Mouse (Mus musculus) right cerebral cortex, adult 18-20 months (tissue): ENCODE results near the gene Lbx1.

Experiments used
- DNase-seq: peaks from one replicate; pipeline ENCODE4 v3.0.0; 2022; ENCODE audit warnings: mixed read lengths

Lbx1 gene

DNA sequence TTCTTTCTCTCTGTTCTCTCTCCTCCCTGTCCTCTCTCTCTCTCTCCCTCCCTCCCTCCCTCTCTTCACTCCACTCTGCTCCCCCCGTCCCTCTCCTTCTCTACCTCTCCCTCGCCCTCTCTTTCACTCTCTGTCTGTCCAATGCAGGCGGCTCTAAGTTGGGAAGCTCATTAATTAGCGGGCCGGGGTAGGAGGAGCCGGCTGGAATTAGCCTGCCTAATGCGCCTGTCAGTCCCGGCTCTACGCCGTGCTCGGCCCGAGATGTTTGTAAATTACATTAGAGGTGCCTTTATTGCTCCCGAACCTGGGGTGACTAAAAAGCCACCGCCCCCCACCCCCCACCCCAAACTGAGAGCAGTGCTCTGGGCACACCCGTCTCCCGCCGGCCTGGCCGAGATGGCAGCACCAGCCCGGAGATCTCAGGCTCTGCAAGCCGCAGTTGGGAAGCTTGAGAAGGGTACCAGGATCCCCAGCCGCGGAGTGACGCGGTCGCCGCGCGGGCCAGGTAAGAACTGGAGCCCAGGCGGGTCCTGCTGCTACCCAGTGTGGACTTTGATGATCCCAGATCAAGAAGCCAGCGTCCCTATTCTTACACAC, at the start of gene Lbx1:
Lbx1 (minus strand) TSS at position 47 of the 597 bp plus-strand sequence.
- DNase-seq: no peak

GRCm38 (mm10) chr19:45283302-45283701, 47.7 kb upstream of the Lbx1 start:
- peak; percentile 73 for DNase-seq

DNA sequence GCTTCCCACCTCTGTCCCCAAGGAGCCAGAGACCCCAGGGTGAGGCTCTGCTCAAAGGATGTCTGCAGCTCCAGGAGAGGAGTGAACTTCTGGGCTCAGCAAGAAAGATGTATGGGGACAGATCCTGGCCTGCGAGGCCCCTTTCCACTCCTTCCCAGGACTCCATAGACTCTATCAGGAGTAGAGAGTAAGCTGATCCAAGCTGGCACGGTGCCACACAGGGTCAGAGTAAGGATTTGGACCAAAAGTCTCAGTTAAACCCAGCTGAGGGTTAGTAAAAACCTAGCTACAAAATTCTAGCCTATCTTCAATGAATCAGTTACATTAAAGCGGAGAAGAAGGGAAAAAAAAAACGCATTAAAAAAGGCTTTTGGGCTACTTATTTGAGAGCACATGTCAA, 40.6 kb upstream of the Lbx1 start:
- no peak for DNase-seq

DNA sequence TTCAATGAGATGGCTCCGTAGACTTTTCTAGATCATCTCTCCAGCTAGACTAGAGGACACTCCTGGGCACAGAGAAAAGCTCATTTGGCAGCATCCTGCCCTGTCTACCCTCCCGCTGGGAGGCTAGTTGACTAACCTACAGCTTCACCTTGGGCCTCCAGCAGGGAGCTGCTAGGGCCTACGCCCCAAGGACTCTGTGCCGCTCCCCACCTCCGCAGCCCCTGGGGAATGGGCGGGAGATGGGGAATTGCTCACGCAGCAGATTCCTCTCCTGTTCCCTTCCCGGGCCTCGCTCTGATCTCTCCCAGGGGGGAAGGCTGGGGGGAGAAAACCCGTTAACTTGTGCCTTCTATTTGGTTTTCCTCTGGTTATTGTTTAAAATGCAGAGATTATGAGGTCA, 36.4 kb upstream of the Lbx1 start:
- DNase-seq: no peak

- DNase-seq: no peak
Measured at GRCm38 (mm10) chr19:45262995-45263394, 27.4 kb upstream of the Lbx1 start.

GRCm38 (mm10) chr19:45257414-45258326, 22.1 kb upstream of the Lbx1 start:
- no peak for DNase-seq

- DNase-seq: no peak
Measured at GRCm38 (mm10) chr19:45254806-45255205, 19.2 kb upstream of the Lbx1 start.

GRCm38 (mm10) chr19:45252436-45252835, 16.8 kb upstream of the Lbx1 start:
- no peak for DNase-seq

DNA sequence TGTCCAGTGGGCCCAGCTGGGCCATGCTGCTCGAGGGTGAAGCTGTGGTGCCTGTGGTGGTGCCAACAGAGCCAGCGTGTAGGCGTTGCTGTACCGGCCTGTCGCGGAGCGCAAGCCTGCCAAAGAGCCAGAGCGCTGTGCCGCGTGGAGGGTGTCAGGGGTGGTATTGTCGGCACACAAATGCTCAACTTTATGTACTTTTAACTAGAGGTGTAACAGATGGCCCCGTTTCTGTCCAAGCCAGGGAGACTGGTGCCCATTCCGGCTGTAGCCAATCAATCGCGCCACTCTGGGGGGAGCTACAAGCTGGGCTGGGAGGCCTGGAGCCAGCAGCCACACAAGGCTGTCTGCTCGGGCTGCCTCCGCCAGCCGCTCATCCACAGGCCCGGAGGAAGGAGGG, 13.1 kb upstream of the Lbx1 start:
- no peak for DNase-seq

GRCm38 (mm10) chr19:45243918-45244700, 8.5 kb upstream of the Lbx1 start:
- DNase-seq: no peak

DNA sequence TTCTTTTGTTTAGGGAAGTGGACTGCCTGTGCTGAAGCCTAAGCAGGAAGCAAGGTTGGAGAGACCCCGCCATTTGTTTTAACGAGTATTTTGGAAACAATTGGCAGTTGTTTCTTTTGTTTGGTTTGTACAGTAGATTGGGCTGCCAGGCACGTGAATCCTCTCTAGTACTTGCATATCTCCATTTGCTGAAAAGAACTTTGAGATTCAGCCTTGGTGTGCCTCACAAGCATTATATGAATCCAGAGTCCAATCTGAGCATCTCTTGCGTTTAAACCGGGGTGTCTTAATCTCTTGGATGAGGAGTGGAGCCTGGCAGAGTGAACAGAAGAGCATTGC, 7.6 kb upstream of the Lbx1 start:
- DNase-seq: no peak

- no peak for DNase-seq
Measured at GRCm38 (mm10) chr19:45242348-45243263, 7.0 kb upstream of the Lbx1 start.

DNA sequence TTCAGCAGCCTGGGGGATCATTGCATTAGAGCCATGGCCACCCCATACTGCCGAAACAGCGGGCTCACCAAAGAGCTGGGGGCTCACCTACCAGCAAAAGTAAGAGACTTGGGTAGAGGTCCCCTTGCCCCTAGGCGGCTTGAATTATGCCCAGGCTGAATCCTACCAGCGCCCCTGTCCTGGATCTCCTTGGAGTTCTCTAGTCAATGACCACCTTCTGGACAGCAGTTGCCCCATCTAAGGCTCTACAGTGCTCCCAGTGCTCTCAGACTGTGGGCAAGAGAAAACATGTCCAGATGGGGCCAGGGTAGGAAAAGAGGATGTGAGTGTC, 6.4 kb upstream of the Lbx1 start:
- no peak for DNase-seq

- DNase-seq: no peak
Measured at GRCm38 (mm10) chr19:45240026-45240425, 4.4 kb upstream of the Lbx1 start.

- DNase-seq: no peak
Measured at GRCm38 (mm10) chr19:45239191-45239590, 3.6 kb upstream of the Lbx1 start.

GRCm38 (mm10) chr19:45237665-45238209, 2.1 kb upstream of the Lbx1 start:
- DNase-seq: no peak

- DNase-seq: no peak
Measured at GRCm38 (mm10) chr19:45237099-45237498, 1.5 kb upstream of the Lbx1 start.

GRCm38 (mm10) chr19:45236363-45236942, 841 bp upstream of the Lbx1 start:
- DNase-seq: no peak

DNA sequence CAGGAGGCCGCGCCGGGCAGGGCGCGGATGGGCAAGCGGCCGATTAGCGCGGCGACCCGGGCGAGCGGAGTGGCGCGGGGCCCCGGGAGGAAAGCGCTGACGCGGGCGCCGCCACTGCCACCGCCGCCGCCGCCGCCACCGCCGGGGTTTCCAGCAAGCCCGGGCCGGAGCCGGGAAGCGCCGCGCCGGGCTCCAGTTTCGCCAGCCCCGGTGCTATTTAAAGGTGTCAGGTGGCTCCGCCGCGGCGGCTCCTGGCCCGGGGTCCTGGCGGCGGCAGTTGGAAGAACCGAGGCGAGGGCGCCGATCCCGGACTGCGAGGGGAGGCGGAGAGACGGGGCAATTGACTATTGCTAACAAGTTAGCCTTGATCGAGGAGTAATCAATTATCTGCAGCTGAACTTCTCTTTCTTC, 276 bp downstream of the Lbx1 start:
- DNase-seq: no peak

- no peak for DNase-seq
Measured at GRCm38 (mm10) chr19:45234771-45235231, 811 bp downstream of the Lbx1 start.

DNA sequence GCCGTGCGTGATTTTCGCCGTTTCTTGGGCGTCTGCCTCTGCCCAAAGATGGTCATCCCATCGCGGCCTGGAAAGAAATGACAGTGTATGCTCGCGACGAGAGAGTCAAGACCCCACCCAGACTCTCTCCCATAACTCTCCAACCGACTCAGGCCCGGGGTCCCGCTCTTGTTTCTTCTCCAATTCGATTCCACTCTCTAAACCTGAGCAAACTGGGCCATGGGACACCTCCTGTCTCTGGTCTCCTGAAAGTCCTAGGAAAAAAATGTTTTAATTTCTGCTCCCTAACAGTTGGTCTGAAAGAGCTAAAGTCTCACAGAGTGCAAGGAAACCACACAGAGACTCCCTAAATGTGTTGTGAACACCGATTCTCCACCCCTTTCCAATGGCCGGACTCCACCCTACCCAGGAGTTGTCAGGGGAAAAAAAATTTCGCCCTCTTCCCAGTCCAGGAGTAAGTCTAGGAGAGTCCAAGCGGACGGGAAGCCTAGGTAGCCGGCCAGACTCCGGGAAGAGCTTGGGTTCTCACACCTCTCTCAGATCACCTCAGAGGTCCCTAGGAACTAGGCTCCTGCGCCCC, 1.3 kb downstream of the Lbx1 start:
- no peak for DNase-seq
